Mouse (Mus musculus): ENCODE results near the gene Fgfbp3. TPM values are rescaled to one million over a fixed set of nuclear protein-coding genes. Genes with fewer than 3 reads are reported as not detected.
"Not testable (repeated sequence)": the region's sequence is repeated elsewhere in the genome, so short reads cannot be mapped to it uniquely, and the experiment has no call there.

Fgfbp3 gene
- 1.1 and 1.2 TPM in 2 replicates for polyA plus RNA-seq (2012; rRNA removed)
- 0.72 and 0.97 TPM in 2 replicates for polyA plus RNA-seq (2014; fragmentation: Nextera tagmentation; extraction: Ambion mirVana)

DNA sequence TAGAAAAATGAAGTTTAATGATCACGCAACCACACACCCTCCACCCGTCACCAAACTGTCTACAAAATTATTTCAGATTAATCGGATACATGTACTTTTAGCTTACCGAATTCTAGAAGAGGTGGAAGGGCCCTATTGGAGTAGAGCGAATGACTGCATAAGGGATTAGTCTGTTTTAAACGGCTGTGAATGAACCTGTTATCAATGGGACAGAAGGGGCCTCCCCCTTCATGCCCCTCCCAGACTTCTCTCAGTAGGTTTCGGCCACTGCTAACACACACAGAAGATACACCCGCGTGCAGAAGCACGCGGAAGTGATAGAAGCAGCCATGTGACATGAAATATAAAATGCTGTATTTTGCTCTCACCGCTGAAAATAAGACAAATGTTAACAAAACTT is at the start of gene Fgfbp3:
Gene Fgfbp3, minus strand, starts transcription at position 150 of the 400 bp plus-strand sequence.
- H3K9ac ChIP-seq (replicated peaks) = peak within 1 kb of the TSS; percentile 66
- H3K9me3 ChIP-seq (ENCODE audit: control insufficient read depth, low read length) = no peaks in the 10 kb centered on the region
- peak within 1 kb of the TSS; percentile 81 for H3K4me2 ChIP-seq (ENCODE audit: low read depth)
- H3K36me3 ChIP-seq (replicated peaks; ENCODE audit: control insufficient read depth, insufficient read depth, low read depth) = no peaks in the 10 kb centered on the region
- peaks cover 3 to 7% of the 10 kb centered on the region in 2 experiments; a peak in 3 of 4 replicates for H3K4me1 ChIP-seq (replicated peaks; ENCODE audit: control insufficient read depth in 2 of 2, insufficient read depth in 2 of 2, low read length in 1 of 2)
- H3K27me3 ChIP-seq (ENCODE audit: control insufficient read depth, insufficient read depth, low read length) = peaks cover 7% of the 10 kb centered on the region
- DNase-seq (ENCODE audit: low read depth in 3 of 3, low spot score in 3 of 3) (peak; percentile 53 to 76 (median 56)), ATAC-seq (ENCODE audit: insufficient read depth) (peak; percentile 78)
- peak within 1 kb of the TSS; percentile 68 to 73 for H3K4me3 ChIP-seq (ENCODE audit: insufficient read depth in 1 of 2, low read depth in 2 of 2, low read length in 2 of 2)
- TF ChIP-seq CTCF (IDR thresholded peaks at IDR 0.05; ENCODE audit: low read depth) = no peak
- TF ChIP-seq EP300 (IDR thresholded peaks at IDR 0.05; ENCODE audit: low read depth) = peak; percentile 28; the same call in 1 of the 2 replicates
- WGBS (ENCODE audit: insufficient replicate concordance) = 4% methylated on average over 12 of the region's 12 CpGs
- H3K27ac ChIP-seq = no peak within 1 kb of the TSS

DNA sequence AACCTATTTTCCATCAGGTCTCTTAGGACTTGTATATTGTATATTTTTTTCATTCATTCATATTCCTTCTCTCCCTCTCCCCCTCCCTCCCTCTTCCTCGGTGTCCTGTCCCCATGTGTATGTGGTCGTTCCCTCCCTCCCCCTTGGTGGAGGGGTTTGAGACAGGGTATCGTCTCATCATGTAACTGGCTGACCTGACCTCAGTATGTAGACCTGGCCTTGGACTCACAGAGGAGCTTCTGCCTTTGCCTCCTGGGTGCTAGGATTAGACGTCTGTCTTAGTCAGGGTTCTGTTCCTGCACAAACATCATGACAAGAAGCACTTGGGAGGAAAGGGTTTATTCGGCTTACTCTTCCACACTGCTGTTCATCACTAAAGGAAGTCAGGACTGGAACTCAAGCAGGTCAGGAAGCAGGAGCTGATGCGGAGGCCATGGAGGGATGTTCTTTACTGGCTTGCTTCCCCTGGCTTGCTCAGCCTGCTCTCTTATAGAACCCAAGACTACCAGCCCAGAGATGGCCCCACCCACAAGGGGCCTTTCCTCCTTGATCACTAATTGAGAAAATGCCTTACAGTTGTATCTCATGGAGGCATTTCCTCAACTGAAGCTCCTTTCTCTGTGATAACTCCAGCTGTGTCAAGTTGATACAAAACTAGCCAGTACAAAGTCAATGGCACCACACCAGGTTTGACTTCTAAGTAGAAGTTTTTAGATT is 43.3 kb upstream of the Fgfbp3 start:
- 64% methylated on average over 6 of the region's 6 CpGs for WGBS (ENCODE audit: insufficient replicate concordance)
- H3K4me3 ChIP-seq (ENCODE audit: insufficient read depth in 1 of 2, low read depth in 2 of 2, low read length in 2 of 2); DNase-seq (ENCODE audit: low read depth in 3 of 3, low spot score in 3 of 3); H3K4me2 ChIP-seq (ENCODE audit: low read depth); H3K9ac ChIP-seq (replicated peaks); H3K27me3 ChIP-seq (ENCODE audit: control insufficient read depth, insufficient read depth, low read length); H3K27ac ChIP-seq; H3K4me1 ChIP-seq (replicated peaks; ENCODE audit: control insufficient read depth in 2 of 2, insufficient read depth in 2 of 2, low read length in 1 of 2); H3K9me3 ChIP-seq (ENCODE audit: control insufficient read depth, low read length): not testable (repeated sequence)
- H3K36me3 ChIP-seq (replicated peaks; ENCODE audit: control insufficient read depth, insufficient read depth, low read depth) = peaks cover 42% of the 10 kb centered on the region
- ATAC-seq (ENCODE audit: insufficient read depth) = peak; percentile 51; the same call in 1 of the 2 replicates
- TF ChIP-seq EP300 (IDR thresholded peaks at IDR 0.05; ENCODE audit: low read depth) = 0 out of 2 replicates have a peak, but pooled peaks have one; percentile 9

DNA sequence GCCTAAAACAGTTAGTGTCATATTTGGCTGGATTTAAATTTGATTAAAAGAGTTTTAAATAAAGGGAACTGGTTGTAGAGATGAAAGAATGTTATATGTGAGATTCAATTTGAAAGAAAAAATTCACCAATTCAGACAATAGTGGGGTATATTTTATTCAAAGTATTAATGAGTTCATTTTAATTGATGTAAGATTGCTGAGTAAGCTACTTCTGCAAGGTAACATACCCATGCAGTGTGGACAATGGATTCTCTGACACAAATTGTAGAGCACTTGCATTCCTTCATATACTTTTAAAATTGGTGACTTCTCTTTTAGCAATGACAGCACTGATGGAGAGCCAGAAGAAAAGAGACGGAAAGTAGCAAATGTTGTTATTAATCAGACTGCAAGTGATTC is 41.9 kb upstream of the Fgfbp3 start:
- DNase-seq (ENCODE audit: low read depth in 3 of 3, low spot score in 3 of 3) = no peak
- no peak overlapping the region for H3K9ac ChIP-seq (replicated peaks)
- H3K27ac ChIP-seq = no peak overlapping the region
- no peaks in the 10 kb centered on the region for H3K27me3 ChIP-seq (ENCODE audit: control insufficient read depth, insufficient read depth, low read length)
- TF ChIP-seq EP300 (IDR thresholded peaks at IDR 0.05; ENCODE audit: low read depth) (no peak), CTCF (IDR thresholded peaks at IDR 0.05; ENCODE audit: low read depth) (no peak)
- no peaks in the 10 kb centered on the region for H3K9me3 ChIP-seq (ENCODE audit: control insufficient read depth, low read length)
- WGBS (ENCODE audit: insufficient replicate concordance) = 92% methylated on average over 1 of the region's 1 CpGs
- H3K36me3 ChIP-seq (replicated peaks; ENCODE audit: control insufficient read depth, insufficient read depth, low read depth) = peaks cover 50% of the 10 kb centered on the region
- no peak overlapping the region for H3K4me3 ChIP-seq (ENCODE audit: insufficient read depth in 1 of 2, low read depth in 2 of 2, low read length in 2 of 2)
- no peak overlapping the region for H3K4me2 ChIP-seq (ENCODE audit: low read depth)
- no peak for ATAC-seq (ENCODE audit: insufficient read depth)
- H3K4me1 ChIP-seq (replicated peaks; ENCODE audit: control insufficient read depth in 2 of 2, insufficient read depth in 2 of 2, low read length in 1 of 2) = peaks cover 0 to 4% of the 10 kb centered on the region in 2 experiments; a peak in 2 of 4 replicates

DNA sequence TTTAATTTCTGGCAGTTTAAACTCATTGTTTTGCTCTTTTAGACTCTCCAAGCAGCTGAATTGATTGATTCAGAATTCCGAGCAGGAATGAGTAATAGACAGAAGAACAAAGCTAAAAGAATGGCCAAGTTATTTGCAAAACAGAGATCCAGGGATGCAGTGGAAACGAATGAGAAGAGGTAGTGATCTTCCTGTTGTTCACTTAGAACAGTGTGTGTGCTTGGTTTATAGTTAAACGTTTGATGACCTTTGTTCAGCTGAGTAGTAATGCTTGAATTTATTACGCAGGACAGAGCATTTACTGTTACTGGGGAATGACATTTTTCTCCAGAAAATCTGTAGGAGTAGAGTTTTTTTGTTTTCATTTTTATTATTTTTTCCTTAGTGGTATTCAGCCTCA is 38.9 kb upstream of the Fgfbp3 start:
- TF ChIP-seq EP300 (IDR thresholded peaks at IDR 0.05; ENCODE audit: low read depth) (no peak), CTCF (IDR thresholded peaks at IDR 0.05; ENCODE audit: low read depth) (no peak)
- Histone ChIP-seq H3K36me3 (replicated peaks; ENCODE audit: control insufficient read depth, insufficient read depth, low read depth) (peaks cover 39% of the 10 kb centered on the region), H3K4me3 (ENCODE audit: insufficient read depth in 1 of 2, low read depth in 2 of 2, low read length in 2 of 2) (no peak overlapping the region), H3K9me3 (ENCODE audit: control insufficient read depth, low read length) (no peaks in the 10 kb centered on the region), H3K27ac (no peak overlapping the region), H3K27me3 (ENCODE audit: control insufficient read depth, insufficient read depth, low read length) (no peaks in the 10 kb centered on the region), H3K9ac (replicated peaks) (no peak overlapping the region), H3K4me1 (replicated peaks; ENCODE audit: control insufficient read depth in 2 of 2, insufficient read depth in 2 of 2, low read length in 1 of 2) (peaks cover 2 to 7% of the 10 kb centered on the region in 2 experiments), H3K4me2 (ENCODE audit: low read depth) (no peak overlapping the region)
- no peak for ATAC-seq (ENCODE audit: insufficient read depth)
- 81% methylated on average over 4 of the region's 4 CpGs for WGBS (ENCODE audit: insufficient replicate concordance)
- DNase-seq (ENCODE audit: low read depth in 3 of 3, low spot score in 3 of 3) = no peak

DNA sequence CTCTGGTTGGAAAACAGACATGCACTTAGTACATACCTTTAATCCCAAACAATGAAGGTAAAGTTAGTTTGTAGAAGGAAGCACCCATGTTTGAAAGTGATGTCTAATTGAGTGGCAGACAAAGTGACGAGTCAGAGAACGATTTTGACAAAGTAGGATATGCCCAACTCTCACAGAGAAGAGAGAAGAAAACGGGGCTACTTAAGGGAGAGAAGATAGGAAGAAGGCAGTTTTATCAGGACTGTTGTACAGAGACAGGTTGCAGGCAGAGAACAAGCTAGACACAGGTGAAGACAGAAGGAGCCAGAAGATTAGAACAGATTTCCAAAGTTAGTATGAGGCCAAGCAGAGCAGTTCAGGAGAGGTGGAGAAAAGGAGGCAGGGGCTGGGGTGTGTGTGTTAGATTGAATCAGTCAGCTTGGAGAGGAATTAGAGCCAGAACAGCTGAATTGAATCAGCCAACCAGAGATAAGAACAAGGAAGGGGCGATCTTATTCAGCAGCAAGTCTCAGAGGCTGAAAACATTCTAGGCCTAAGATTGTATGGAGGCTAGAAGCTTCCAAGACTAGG is 34.3 kb upstream of the Fgfbp3 start:
- peak; percentile 65 for ATAC-seq (ENCODE audit: insufficient read depth)
- peaks cover 27% of the 10 kb centered on the region for H3K36me3 ChIP-seq (replicated peaks; ENCODE audit: control insufficient read depth, insufficient read depth, low read depth)
- TF ChIP-seq EP300 (IDR thresholded peaks at IDR 0.05; ENCODE audit: low read depth) (no peak), CTCF (IDR thresholded peaks at IDR 0.05; ENCODE audit: low read depth) (no peak)
- no peak overlapping the region for H3K4me3 ChIP-seq (ENCODE audit: insufficient read depth in 1 of 2, low read depth in 2 of 2, low read length in 2 of 2)
- H3K4me2 ChIP-seq (ENCODE audit: low read depth) = no peak overlapping the region
- H3K27me3 ChIP-seq (ENCODE audit: control insufficient read depth, insufficient read depth, low read length) = no peaks in the 10 kb centered on the region
- 25% methylated on average over 4 of the region's 4 CpGs for WGBS (ENCODE audit: insufficient replicate concordance)
- DNase-seq (ENCODE audit: low read depth in 3 of 3, low spot score in 3 of 3) = no peak
- H3K9me3 ChIP-seq (ENCODE audit: control insufficient read depth, low read length) = no peaks in the 10 kb centered on the region
- no peak overlapping the region for H3K9ac ChIP-seq (replicated peaks)
- H3K27ac ChIP-seq = no peak overlapping the region
- H3K4me1 ChIP-seq (replicated peaks; ENCODE audit: control insufficient read depth in 2 of 2, insufficient read depth in 2 of 2, low read length in 1 of 2) = peaks cover 12 to 15% of the 10 kb centered on the region in 2 experiments
